Mouse (Mus musculus) liver, postnatal 0 days (tissue): Measurements from ENCODE around the gene Zfp27. TPM values are rescaled to one million over a fixed set of nuclear protein-coding genes. Genes with fewer than 3 reads are reported as not detected.

ENCODE experiments used
- ATAC-seq: fragments of 200-750 bp; cut with Nextera tagmentation; 2 replicates; pipeline ENCODE4 v1.8.0; 2017; ENCODE audit warnings: mild to moderate bottlenecking, moderate library complexity
- DNase-seq: peaks from one replicate; pipeline ENCODE4 v3.0.0-alpha.2; 2016
- H3K27ac ChIP-seq: fragments of 300-500 bp; sonication (generic); 2 replicates; pipeline ENCODE4 v1.5.1; 2014; ENCODE audit warnings: antibody characterized with exemption, moderate library complexity, mild to moderate bottlenecking, low read depth
- H3K27me3 ChIP-seq: fragments of 300-500 bp; sonication (generic); 2 replicates; pipeline ENCODE4 v1.6.1; 2014; ENCODE audit warnings: low read length, control low read depth, mixed read lengths; ENCODE audit not compliant: insufficient read depth
- H3K36me3 ChIP-seq: fragments of 300-500 bp; sonication (generic); replicated peaks from 2 replicates; pipeline ENCODE4 v1.6.1; 2014; ENCODE audit warnings: mild to moderate bottlenecking, control low read depth, low read length, moderate library complexity, mixed read lengths; ENCODE audit not compliant: insufficient read depth
- H3K4me1 ChIP-seq: fragments of 300-500 bp; sonication (generic); 2 replicates; pipeline ENCODE4 v1.6.1; 2014; ENCODE audit warnings: antibody characterized with exemption, mild to moderate bottlenecking, control low read depth; ENCODE audit not compliant: insufficient read depth
- H3K4me2 ChIP-seq: fragments of 300-500 bp; sonication (generic); 2 replicates; pipeline ENCODE4 v1.6.1; 2014; ENCODE audit warnings: low read depth, mild to moderate bottlenecking, low read length, moderate library complexity, mixed read lengths
- H3K4me3 ChIP-seq: fragments of 300-500 bp; sonication (generic); 2 replicates; pipeline ENCODE4 v1.5.1; 2014; ENCODE audit warnings: low read depth, low read length
- H3K9ac ChIP-seq: fragments of 300-500 bp; sonication (generic); replicated peaks from 2 replicates; pipeline ENCODE4 v1.6.1; 2014; ENCODE audit warnings: mild to moderate bottlenecking, moderate library complexity
- H3K9me3 ChIP-seq: fragments of 300-500 bp; sonication (generic); 2 replicates; pipeline ENCODE4 v1.6.1; 2016; ENCODE audit warnings: mild to moderate bottlenecking, control low read depth, low read length, mixed read lengths
- CTCF ChIP-seq: sonication (generic); IDR thresholded peaks from 2 replicates; pipeline ENCODE4 v1.5.1; 2016; ENCODE audit warnings: antibody characterized with exemption, low read depth
- EP300 ChIP-seq: IDR thresholded peaks from 2 replicates; pipeline ENCODE4 v1.6.1; 2016; ENCODE audit warnings: antibody characterized with exemption, low read depth, mild to moderate bottlenecking
- WGBS: fragments of 180-500 bp; shearing (Covaris S2); extraction: QIAGEN DNeasy Blood & Tissue Kit; methylation state at CpG from one replicate; pipeline ENCODE4 v1.1.7; 2014; ENCODE audit not compliant: insufficient replicate concordance; 5-methylcytosine and 5-hydroxymethylcytosine counted together
- polyA plus RNA-seq: library from polyadenylated mRNA; unstranded; fragments of >200 nt; fragmentation: Nextera tagmentation; extraction: Ambion mirVana; gene quantifications from 2 replicates; pipeline ENCODE4 v1.2.1, GENCODE M21; 2015

The Zfp27 gene
- polyA plus RNA-seq, 1 experiment from 2014 or later, result 1.5 TPM

GRCm38 (mm10) chr7:29917371-29918061 lies 11.1 kb upstream of the Zfp27 start:
- peaks cover 12% of the 10 kb centered on the region for H3K36me3 ChIP-seq
- H3K27me3 ChIP-seq, result no peaks in the 10 kb centered on the region
- peaks cover 8% of the 10 kb centered on the region; the same call in 1 of the 2 replicates for H3K9me3 ChIP-seq
- 48% methylated on average over 6 of the region's 6 CpGs for WGBS
- H3K27ac ChIP-seq, result no peak overlapping the region
- H3K4me2 ChIP-seq, result no peak overlapping the region
- H3K4me1 ChIP-seq, result no peaks in the 10 kb centered on the region
- H3K4me3 ChIP-seq, result no peak overlapping the region
- TF ChIP-seq CTCF, result no peak
- TF ChIP-seq EP300, result no peak
- DNase-seq (no peak), ATAC-seq (no peak)
- H3K9ac ChIP-seq, result no peak overlapping the region

- TF ChIP-seq EP300 (no peak), CTCF (no peak)
- peaks cover 8% of the 10 kb centered on the region; the same call in 1 of the 2 replicates for H3K9me3 ChIP-seq
- ATAC-seq, result no peak
- no peak overlapping the region for H3K4me3 ChIP-seq
- H3K4me2 ChIP-seq, result no peak overlapping the region
- no peak overlapping the region for H3K9ac ChIP-seq
- H3K27ac ChIP-seq, result no peak overlapping the region
- peaks cover 18% of the 10 kb centered on the region for H3K36me3 ChIP-seq
- no peak for DNase-seq
- WGBS, result 88% methylated on average over 13 of the region's 13 CpGs
- H3K4me1 ChIP-seq, result no peaks in the 10 kb centered on the region
- H3K27me3 ChIP-seq, result no peaks in the 10 kb centered on the region
These were observed 5.8 kb upstream of the Zfp27 start for GRCm38 (mm10) chr7:29912172-29912571.

DNA sequence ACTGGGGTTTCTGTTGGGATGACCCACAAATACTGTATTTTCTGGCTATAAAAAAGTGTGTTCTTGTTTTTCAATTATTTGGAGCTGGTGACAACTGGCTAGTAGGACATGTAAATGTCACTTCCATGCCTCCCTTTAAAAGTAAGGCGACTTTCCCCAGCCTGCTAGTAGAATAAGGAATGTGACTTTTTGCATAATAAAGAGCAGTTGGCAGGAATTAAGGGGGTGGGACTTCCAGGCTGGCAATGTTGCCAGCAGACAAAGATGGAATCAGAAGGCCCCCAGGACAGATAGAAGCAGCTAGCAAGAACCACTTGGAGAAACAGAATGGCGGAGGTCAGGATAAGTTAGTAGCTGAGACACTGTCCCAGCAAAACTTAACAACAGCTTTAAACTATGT lies 3.9 kb upstream of the Zfp27 start:
- TF ChIP-seq CTCF (no peak), EP300 (no peak)
- no peak overlapping the region for H3K4me2 ChIP-seq
- peaks cover 4% of the 10 kb centered on the region; the same call in 1 of the 2 replicates for H3K9me3 ChIP-seq
- H3K4me3 ChIP-seq, result no peak overlapping the region
- ATAC-seq (no peak), DNase-seq (no peak)
- no peaks in the 10 kb centered on the region for H3K27me3 ChIP-seq
- H3K36me3 ChIP-seq, result peaks cover 12% of the 10 kb centered on the region
- no peak overlapping the region for H3K9ac ChIP-seq
- H3K4me1 ChIP-seq, result 0 out of 2 replicates have a peak, but pooled peaks cover 3% of the 10 kb centered on the region
- H3K27ac ChIP-seq, result no peak overlapping the region
- WGBS, result 75% methylated on average over 2 of the region's 2 CpGs

- TF ChIP-seq CTCF (no peak), EP300 (0 out of 2 replicates have a peak, but pooled peaks have one; percentile 27)
- Histone ChIP-seq H3K4me1 (0 out of 2 replicates have a peak, but pooled peaks cover 3% of the 10 kb centered on the region), H3K4me2 (peak within 1 kb of the TSS; percentile 70), H3K27me3 (no peaks in the 10 kb centered on the region), H3K36me3 (peaks cover 7% of the 10 kb centered on the region), H3K4me3 (peak within 1 kb of the TSS; percentile 65), H3K27ac (peak within 1 kb of the TSS; percentile 41), H3K9me3 (no peaks in the 10 kb centered on the region), H3K9ac (peak within 1 kb of the TSS; percentile 60)
- 1% methylated on average over 33 of the region's 33 CpGs for WGBS
- DNase-seq (peak; percentile 84), ATAC-seq (peak; percentile 72)
These were observed 2.0 kb upstream of the Zfp27 start, which contains the start of gene Zfp383 for GRCm38 (mm10) chr7:29908130-29908950. TSS of gene Zfp383 (plus strand) at chr7:29908223.

- ATAC-seq (no peak), DNase-seq (no peak)
- 0 out of 2 replicates have a peak, but pooled peaks cover 3% of the 10 kb centered on the region for H3K4me1 ChIP-seq
- TF ChIP-seq EP300, result no peak
- TF ChIP-seq CTCF, result no peak
- H3K27ac ChIP-seq, result no peak overlapping the region
- H3K27me3 ChIP-seq, result no peaks in the 10 kb centered on the region
- H3K9ac ChIP-seq, result no peak overlapping the region
- WGBS, result 82% methylated on average over 5 of the region's 5 CpGs
- H3K4me2 ChIP-seq, result no peak overlapping the region
- H3K36me3 ChIP-seq, result peaks cover 7% of the 10 kb centered on the region; the same call in 1 of the 2 replicates
- no peaks in the 10 kb centered on the region for H3K9me3 ChIP-seq
- H3K4me3 ChIP-seq, result no peak overlapping the region
These were observed 834 bp upstream of the Zfp27 start for GRCm38 (mm10) chr7:29907206-29907605.

DNA sequence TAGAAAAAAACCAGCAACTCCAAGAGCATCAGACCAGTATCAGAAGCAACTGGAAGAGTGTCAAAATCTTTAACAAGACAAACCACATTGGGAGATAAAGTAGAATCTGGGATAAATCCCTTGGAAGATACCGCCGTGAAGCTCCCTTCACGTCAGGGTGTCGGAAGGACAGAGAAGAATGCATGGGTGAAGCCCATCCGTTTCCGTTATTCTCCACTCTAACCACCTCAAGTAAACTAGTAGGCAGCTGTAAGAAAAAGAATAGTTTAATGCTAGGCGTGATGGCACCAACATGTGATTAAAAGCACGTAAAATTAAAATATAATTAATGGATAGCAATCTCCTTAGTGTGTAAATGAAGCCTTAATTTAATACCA lies 298 bp upstream of the Zfp27 start:
- Histone ChIP-seq H3K36me3 (peaks cover 4% of the 10 kb centered on the region; the same call in 1 of the 2 replicates), H3K27ac (peak overlapping the region; percentile 92; the same call in 1 of the 2 replicates), H3K4me1 (0 out of 2 replicates have a peak, but pooled peaks cover 3% of the 10 kb centered on the region), H3K9me3 (no peaks in the 10 kb centered on the region), H3K9ac (no peak overlapping the region), H3K27me3 (no peaks in the 10 kb centered on the region), H3K4me3 (peak overlapping the region; percentile 69), H3K4me2 (peak overlapping the region; percentile 89)
- DNase-seq, result no peak
- TF ChIP-seq EP300 (no peak), CTCF (no peak)
- no peak for ATAC-seq
- WGBS, result 31% methylated on average over 8 of the region's 8 CpGs
